Mouse (Mus musculus) embryonic facial prominence, embryonic 15.5 days (tissue): ENCODE measurements around the gene Ubl3. TPM values are rescaled to one million over a fixed set of nuclear protein-coding genes. Genes with fewer than 3 reads are reported as not detected.

ENCODE experiments used
- ATAC-seq: fragments of 200-750 bp; cut with Nextera tagmentation; 2 replicates; pipeline ENCODE4 v1.8.0; 2017; ENCODE audit warnings: low read depth, moderate TSS enrichment; ENCODE audit not compliant: insufficient number of reproducible peaks, low FRiP score, low TSS enrichment
- H3K27ac ChIP-seq: fragments of 300-500 bp; sonication (generic); replicated peaks from 2 replicates; pipeline ENCODE4 v1.5.1; 2015; ENCODE audit warnings: mild to moderate bottlenecking, inconsistent platforms
- H3K27me3 ChIP-seq: fragments of 300-500 bp; sonication (generic); 2 replicates; pipeline ENCODE4 v1.6.1; 2015; ENCODE audit warnings: inconsistent platforms
- H3K36me3 ChIP-seq: fragments of 300-500 bp; sonication (generic); 2 replicates; pipeline ENCODE4 v1.6.1; 2015; ENCODE audit warnings: mild to moderate bottlenecking, inconsistent platforms
- H3K4me1 ChIP-seq: fragments of 300-500 bp; sonication (generic); 2 replicates; pipeline ENCODE4 v1.6.1; 2015; ENCODE audit warnings: inconsistent platforms
- H3K4me2 ChIP-seq: fragments of 300-500 bp; sonication (generic); replicated peaks from 2 replicates; pipeline ENCODE4 v1.6.1; 2015; ENCODE audit warnings: mild to moderate bottlenecking, inconsistent platforms
- H3K4me3 ChIP-seq: fragments of 300-500 bp; sonication (generic); replicated peaks from 2 replicates; pipeline ENCODE4 v1.5.1; 2015; ENCODE audit warnings: mild to moderate bottlenecking, inconsistent platforms
- H3K9ac ChIP-seq: fragments of 300-500 bp; sonication (generic); 2 replicates; pipeline ENCODE4 v1.6.1; 2015; ENCODE audit warnings: inconsistent platforms
- H3K9me3 ChIP-seq: fragments of 300-500 bp; sonication (generic); replicated peaks from 2 replicates; pipeline ENCODE4 v1.6.1; 2016; ENCODE audit warnings: inconsistent platforms
- WGBS: fragments of 180-500 bp; shearing (Covaris S2); methylation state at CpG from one replicate; pipeline ENCODE4 v1.1.7; 2015; 5-methylcytosine and 5-hydroxymethylcytosine counted together
- polyA plus RNA-seq: library from polyadenylated mRNA; unstranded; fragments of >200 nt; fragmentation: Nextera tagmentation; extraction: Ambion mirVana; gene quantifications from 2 replicates; pipeline ENCODE4 v1.2.1, GENCODE M21; 2015

The Ubl3 gene
- polyA plus RNA-seq, 1 experiment from 2014 or later, result 74.7 TPM

GRCm38 (mm10) chr5:148559261-148559958, 6.8 kb upstream of the Ubl3 start:
- peaks cover 7% of the 10 kb centered on the region for H3K4me1 ChIP-seq
- no peak overlapping the region for H3K4me2 ChIP-seq
- WGBS, result 73% methylated on average over 15 of the region's 15 CpGs
- H3K9ac ChIP-seq, result no peak overlapping the region
- no peaks in the 10 kb centered on the region; the same call in 1 of the 2 replicates for H3K27me3 ChIP-seq
- H3K9me3 ChIP-seq, result no peaks in the 10 kb centered on the region
- no peaks in the 10 kb centered on the region for H3K36me3 ChIP-seq
- H3K4me3 ChIP-seq, result no peak overlapping the region
- no peak overlapping the region for H3K27ac ChIP-seq
- no peak for ATAC-seq

- H3K4me3 ChIP-seq, result no peak overlapping the region
- no peak for ATAC-seq
- peaks cover 16% of the 10 kb centered on the region for H3K4me1 ChIP-seq
- H3K27me3 ChIP-seq, result no peaks in the 10 kb centered on the region; the same call in 1 of the 2 replicates
- 90% methylated on average over 6 of the region's 6 CpGs for WGBS
- no peak overlapping the region for H3K9ac ChIP-seq
- H3K4me2 ChIP-seq, result no peak overlapping the region
- H3K9me3 ChIP-seq, result no peaks in the 10 kb centered on the region
- H3K27ac ChIP-seq, result no peak overlapping the region
- no peaks in the 10 kb centered on the region for H3K36me3 ChIP-seq
Measured at GRCm38 (mm10) chr5:148558472-148558871, 5.9 kb upstream of the Ubl3 start.

GRCm38 (mm10) chr5:148556509-148556908, 3.9 kb upstream of the Ubl3 start:
- H3K36me3 ChIP-seq, result no peaks in the 10 kb centered on the region
- H3K4me3 ChIP-seq, result no peak overlapping the region
- peaks cover 20% of the 10 kb centered on the region for H3K4me1 ChIP-seq
- no peak overlapping the region for H3K27ac ChIP-seq
- H3K9ac ChIP-seq, result no peak overlapping the region
- WGBS, result 80% methylated on average over 5 of the region's 5 CpGs
- no peak overlapping the region for H3K4me2 ChIP-seq
- H3K27me3 ChIP-seq, result no peaks in the 10 kb centered on the region; the same call in 1 of the 2 replicates
- no peak for ATAC-seq
- no peaks in the 10 kb centered on the region for H3K9me3 ChIP-seq

DNA sequence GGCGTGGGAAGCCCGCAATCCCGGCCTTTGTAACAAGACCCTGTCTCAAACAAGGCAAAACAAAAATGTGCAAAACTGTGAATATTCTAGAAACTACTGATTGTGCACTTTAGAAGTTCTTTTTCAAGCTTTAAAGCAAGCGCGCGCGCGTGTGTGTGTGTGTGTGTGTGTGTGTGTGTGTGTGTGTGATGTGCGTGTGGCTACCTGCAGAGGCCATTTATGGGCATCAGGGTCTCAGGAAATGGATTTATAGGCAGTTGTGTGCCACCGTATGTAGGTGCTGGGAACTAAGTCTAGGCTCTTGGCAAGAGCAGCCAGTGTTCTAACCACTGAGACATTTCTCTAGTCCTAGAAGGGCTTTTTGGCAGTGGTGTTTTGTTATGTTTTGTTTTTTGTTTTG, 2.6 kb upstream of the Ubl3 start:
- 76% methylated on average over 10 of the region's 10 CpGs for WGBS
- H3K27me3 ChIP-seq, result no peaks in the 10 kb centered on the region; the same call in 1 of the 2 replicates
- ATAC-seq, result no peak
- H3K4me3 ChIP-seq, result no peak overlapping the region
- no peak overlapping the region for H3K9ac ChIP-seq
- no peak overlapping the region for H3K27ac ChIP-seq
- no peaks in the 10 kb centered on the region for H3K36me3 ChIP-seq
- H3K4me1 ChIP-seq, result peaks cover 25% of the 10 kb centered on the region
- H3K9me3 ChIP-seq, result no peaks in the 10 kb centered on the region
- H3K4me2 ChIP-seq, result no peak overlapping the region

DNA sequence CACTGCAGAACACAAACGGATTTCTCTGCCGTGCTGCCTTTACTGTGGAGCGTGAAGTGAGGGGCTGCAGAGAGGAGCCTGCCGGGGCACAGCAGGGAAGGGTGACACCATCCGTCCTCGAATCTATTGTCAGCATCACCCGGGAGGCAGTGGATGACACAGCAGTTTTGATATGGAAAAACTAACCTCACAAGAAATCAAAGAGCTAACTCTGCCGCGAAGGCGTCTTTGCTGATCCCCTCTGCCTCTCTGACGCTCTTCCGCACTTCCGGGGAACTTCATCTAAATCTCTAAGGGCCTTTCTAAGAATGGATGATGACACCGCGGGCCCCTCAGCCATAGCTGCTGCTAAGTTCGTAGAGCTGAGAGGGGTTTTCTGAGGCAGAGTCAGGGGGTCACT, 2.1 kb upstream of the Ubl3 start:
- 0 out of 2 replicates have a peak overlapping the region, but pooled peaks have one; percentile 8 for H3K4me3 ChIP-seq
- no peak for ATAC-seq
- no peaks in the 10 kb centered on the region for H3K36me3 ChIP-seq
- 5% methylated on average over 16 of the region's 16 CpGs for WGBS
- no peaks in the 10 kb centered on the region for H3K9me3 ChIP-seq
- H3K27me3 ChIP-seq, result no peaks in the 10 kb centered on the region; the same call in 1 of the 2 replicates
- H3K4me1 ChIP-seq, result peaks cover 29% of the 10 kb centered on the region
- no peak overlapping the region for H3K27ac ChIP-seq
- peak overlapping the region; percentile 4; the same call in 1 of the 2 replicates for H3K9ac ChIP-seq
- peak overlapping the region; percentile 39 for H3K4me2 ChIP-seq

DNA sequence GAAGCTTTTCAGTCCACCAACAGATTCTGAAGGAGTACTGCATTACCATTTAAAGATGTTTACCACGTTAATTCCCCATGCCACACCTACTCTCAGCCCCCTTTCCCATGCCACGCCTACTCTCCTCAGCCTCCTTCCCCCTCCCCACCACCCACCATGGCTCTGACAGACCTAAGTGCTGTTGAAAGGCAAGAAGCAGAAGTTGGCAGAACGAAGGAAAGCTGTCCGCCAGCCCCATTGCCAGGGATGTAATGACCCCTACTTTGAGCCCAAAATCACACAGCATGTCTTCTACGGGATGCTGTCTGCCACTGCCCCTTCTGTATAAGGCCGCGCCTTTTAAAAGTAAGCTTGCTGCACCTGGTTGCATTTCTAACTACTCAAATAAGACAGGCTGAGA, 1.7 kb upstream of the Ubl3 start:
- H3K4me3 ChIP-seq, result 0 out of 2 replicates have a peak overlapping the region, but pooled peaks have one; percentile 8
- 0 out of 2 replicates have a peak overlapping the region, but pooled peaks have one; percentile 4 for H3K9ac ChIP-seq
- ATAC-seq, result no peak
- no peaks in the 10 kb centered on the region; the same call in 1 of the 2 replicates for H3K27me3 ChIP-seq
- peaks cover 34% of the 10 kb centered on the region for H3K4me1 ChIP-seq
- peak overlapping the region; percentile 39 for H3K4me2 ChIP-seq
- no peaks in the 10 kb centered on the region for H3K36me3 ChIP-seq
- no peaks in the 10 kb centered on the region for H3K9me3 ChIP-seq
- no peak overlapping the region for H3K27ac ChIP-seq
- 17% methylated on average over 7 of the region's 7 CpGs for WGBS

GRCm38 (mm10) chr5:148553723-148554122, 1.1 kb upstream of the Ubl3 start:
- ATAC-seq, result no peak
- no peaks in the 10 kb centered on the region for H3K36me3 ChIP-seq
- no peaks in the 10 kb centered on the region; the same call in 1 of the 2 replicates for H3K27me3 ChIP-seq
- H3K9ac ChIP-seq, result no peak overlapping the region
- WGBS, result 39% methylated on average over 14 of the region's 14 CpGs
- H3K4me2 ChIP-seq, result no peak overlapping the region
- peaks cover 35% of the 10 kb centered on the region for H3K4me1 ChIP-seq
- H3K27ac ChIP-seq, result no peak overlapping the region
- no peaks in the 10 kb centered on the region for H3K9me3 ChIP-seq
- H3K4me3 ChIP-seq, result no peak overlapping the region

- Histone ChIP-seq H3K9ac (peak overlapping the region; percentile 76), H3K4me2 (peak overlapping the region; percentile 73), H3K27me3 (no peaks in the 10 kb centered on the region; the same call in 1 of the 2 replicates), H3K4me3 (peak overlapping the region; percentile 74), H3K36me3 (no peaks in the 10 kb centered on the region), H3K27ac (peak overlapping the region; percentile 97), H3K9me3 (no peaks in the 10 kb centered on the region), H3K4me1 (peaks cover 53% of the 10 kb centered on the region)
- under 1% methylated on average over 17 of the region's 17 CpGs for WGBS
- no peak for ATAC-seq
Measured at GRCm38 (mm10) chr5:148551764-148552136, 839 bp downstream of the Ubl3 start.

GRCm38 (mm10) chr5:148550821-148551763, 1.5 kb downstream of the Ubl3 start:
- Histone ChIP-seq H3K27ac (peak overlapping the region; percentile 97), H3K9me3 (no peaks in the 10 kb centered on the region), H3K27me3 (no peaks in the 10 kb centered on the region; the same call in 1 of the 2 replicates), H3K36me3 (no peaks in the 10 kb centered on the region), H3K4me2 (peak overlapping the region; percentile 73), H3K4me1 (peaks cover 56% of the 10 kb centered on the region), H3K9ac (peak overlapping the region; percentile 76), H3K4me3 (peak overlapping the region; percentile 74)
- WGBS, result under 1% methylated on average over 28 of the region's 28 CpGs
- no peak for ATAC-seq

GRCm38 (mm10) chr5:148550393-148550792, 2.2 kb downstream of the Ubl3 start:
- H3K9me3 ChIP-seq, result no peaks in the 10 kb centered on the region
- peak overlapping the region; percentile 23; the same call in 1 of the 2 replicates for H3K9ac ChIP-seq
- H3K4me1 ChIP-seq, result peaks cover 57% of the 10 kb centered on the region
- 3% methylated on average over 6 of the region's 6 CpGs for WGBS
- H3K27ac ChIP-seq, result no peak overlapping the region; the same call in 1 of the 2 replicates
- H3K27me3 ChIP-seq, result no peaks in the 10 kb centered on the region; the same call in 1 of the 2 replicates
- no peak for ATAC-seq
- no peaks in the 10 kb centered on the region for H3K36me3 ChIP-seq
- H3K4me2 ChIP-seq, result peak overlapping the region; percentile 73
- peak overlapping the region; percentile 74 for H3K4me3 ChIP-seq

GRCm38 (mm10) chr5:148549307-148549706, 3.3 kb downstream of the Ubl3 start:
- no peak for ATAC-seq
- H3K4me2 ChIP-seq, result peak overlapping the region; percentile 73; the same call in 1 of the 2 replicates
- H3K27ac ChIP-seq, result no peak overlapping the region
- WGBS, result 15% methylated on average over 4 of the region's 4 CpGs
- no peaks in the 10 kb centered on the region for H3K36me3 ChIP-seq
- H3K4me3 ChIP-seq, result 0 out of 2 replicates have a peak overlapping the region, but pooled peaks have one; percentile 74
- H3K9me3 ChIP-seq, result no peaks in the 10 kb centered on the region
- H3K4me1 ChIP-seq, result peaks cover 52% of the 10 kb centered on the region
- no peak overlapping the region for H3K9ac ChIP-seq
- no peaks in the 10 kb centered on the region for H3K27me3 ChIP-seq
